Mouse (Mus musculus): ENCODE results near the gene Tifa.

- TF ChIP-seq POLR2A (IDR thresholded peaks at IDR 0.05; ENCODE audit: insufficient read depth, low read depth, low read length) (no peak), CTCF (IDR thresholded peaks at IDR 0.05) (no peak)
Measured at GRCm38 (mm10) chr3:127820400-127820799, 30.8 kb downstream of the Tifa start.

Data from heart, adult 2 months (tissue).